Mouse (Mus musculus) forebrain, embryonic 13.5 days (tissue): ENCODE results near the gene Ppp2r5c. TPM values are rescaled to one million over a fixed set of nuclear protein-coding genes. Genes with fewer than 3 reads are reported as not detected.

Source experiments
- ATAC-seq: fragments of 200-750 bp; cut with Nextera tagmentation; 2 replicates; pipeline ENCODE4 v1.8.0; 2017
- H3K27ac ChIP-seq: fragments of 300-500 bp; sonication (generic); 2 replicates; pipeline ENCODE4 v1.5.1; 2015; ENCODE audit warnings: inconsistent platforms, mild to moderate bottlenecking, moderate library complexity
- H3K27me3 ChIP-seq: fragments of 300-500 bp; sonication (generic); 2 replicates; pipeline ENCODE4 v1.6.1; 2015; ENCODE audit warnings: mild to moderate bottlenecking, inconsistent platforms
- H3K36me3 ChIP-seq: fragments of 300-500 bp; sonication (generic); 2 replicates; pipeline ENCODE4 v1.6.1; 2015; ENCODE audit warnings: mild to moderate bottlenecking, inconsistent platforms; ENCODE audit not compliant: poor library complexity, severe bottlenecking
- H3K4me1 ChIP-seq: fragments of 300-500 bp; sonication (generic); 2 replicates; pipeline ENCODE4 v1.6.1; 2015; ENCODE audit warnings: inconsistent platforms
- H3K4me2 ChIP-seq: fragments of 300-500 bp; sonication (generic); 2 replicates; pipeline ENCODE4 v1.6.1; 2015; ENCODE audit warnings: inconsistent platforms, mild to moderate bottlenecking, moderate library complexity
- H3K4me3 ChIP-seq: fragments of 300-500 bp; sonication (generic); 2 replicates; pipeline ENCODE4 v1.5.1; 2015; ENCODE audit warnings: mild to moderate bottlenecking, inconsistent platforms
- H3K9ac ChIP-seq: fragments of 300-500 bp; sonication (generic); 2 replicates; pipeline ENCODE4 v1.6.1; 2015; ENCODE audit warnings: mild to moderate bottlenecking, inconsistent platforms
- H3K9me3 ChIP-seq: fragments of 300-500 bp; sonication (generic); replicated peaks from 2 replicates; pipeline ENCODE4 v1.6.1; 2016; ENCODE audit warnings: inconsistent platforms
- WGBS: fragments of 180-500 bp; shearing (Covaris S2); methylation state at CpG from one replicate; pipeline ENCODE4 v1.1.7; 2015; 5-methylcytosine and 5-hydroxymethylcytosine counted together
- polyA plus RNA-seq: library from polyadenylated mRNA; unstranded; fragments of >200 nt; fragmentation: Nextera tagmentation; extraction: Ambion mirVana; gene quantifications from 2 replicates; pipeline ENCODE4 v1.2.1, GENCODE M21; 2015

The Ppp2r5c gene
- polyA plus RNA-seq, 1 experiment from 2014 or later: 138 TPM

DNA sequence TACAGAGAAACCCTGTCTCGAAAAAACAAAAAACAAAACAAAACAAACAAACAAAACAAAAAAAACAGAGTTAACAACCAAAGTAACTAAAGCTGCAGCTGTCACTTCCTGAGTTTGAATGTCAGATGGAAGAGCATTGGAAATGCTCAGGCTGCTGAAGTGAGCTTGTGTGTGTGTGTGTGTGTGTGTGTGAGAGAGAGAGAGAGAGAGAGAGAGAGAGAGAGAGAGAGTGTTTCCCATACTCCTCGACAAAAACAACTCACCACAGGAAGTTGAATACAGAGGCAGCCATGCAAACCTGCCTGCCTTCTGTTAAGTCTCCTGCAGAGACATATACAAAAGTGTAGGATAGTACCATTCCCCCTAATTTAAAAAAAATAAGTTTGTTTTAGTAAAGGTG is 47.9 kb downstream of the Ppp2r5c start:
- Histone ChIP-seq H3K36me3 (peaks cover 8% of the 10 kb centered on the region; the same call in 1 of the 2 replicates), H3K4me1 (peaks cover 15% of the 10 kb centered on the region), H3K4me2 (no peak overlapping the region), H3K9ac (no peak overlapping the region), H3K4me3 (no peak overlapping the region), H3K27ac (no peak overlapping the region), H3K9me3 (no peaks in the 10 kb centered on the region), H3K27me3 (no peaks in the 10 kb centered on the region)
- 75% methylated on average over 2 of the region's 2 CpGs for WGBS
- no peak for ATAC-seq

DNA sequence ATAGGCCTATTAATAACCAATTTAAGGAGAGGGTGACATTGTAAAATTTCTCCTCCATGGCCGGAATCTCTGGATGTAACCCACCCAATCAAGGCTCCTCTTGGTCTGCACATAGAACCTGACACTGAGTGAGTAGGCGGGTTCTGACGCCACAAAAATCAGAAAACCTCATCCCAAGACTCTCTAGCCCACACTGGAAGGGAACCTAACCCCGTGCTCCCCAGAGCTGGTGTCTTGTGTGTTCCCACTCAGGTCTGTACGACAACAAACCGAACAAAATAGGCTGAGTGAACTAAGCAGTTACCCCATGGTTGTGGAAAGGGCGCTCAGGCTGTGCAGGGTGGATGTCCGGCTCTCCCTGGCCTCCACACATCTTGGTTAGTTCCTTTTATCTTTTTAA is 48.3 kb downstream of the Ppp2r5c start:
- H3K4me3 ChIP-seq: no peak overlapping the region
- 0 out of 2 replicates have a peak, but pooled peaks cover 4% of the 10 kb centered on the region for H3K36me3 ChIP-seq
- 96% methylated on average over 8 of the region's 8 CpGs for WGBS
- H3K4me1 ChIP-seq: peaks cover 15% of the 10 kb centered on the region
- H3K4me2 ChIP-seq: no peak overlapping the region
- ATAC-seq: no peak
- no peak overlapping the region for H3K9ac ChIP-seq
- no peaks in the 10 kb centered on the region for H3K9me3 ChIP-seq
- H3K27ac ChIP-seq: no peak overlapping the region
- no peaks in the 10 kb centered on the region for H3K27me3 ChIP-seq

DNA sequence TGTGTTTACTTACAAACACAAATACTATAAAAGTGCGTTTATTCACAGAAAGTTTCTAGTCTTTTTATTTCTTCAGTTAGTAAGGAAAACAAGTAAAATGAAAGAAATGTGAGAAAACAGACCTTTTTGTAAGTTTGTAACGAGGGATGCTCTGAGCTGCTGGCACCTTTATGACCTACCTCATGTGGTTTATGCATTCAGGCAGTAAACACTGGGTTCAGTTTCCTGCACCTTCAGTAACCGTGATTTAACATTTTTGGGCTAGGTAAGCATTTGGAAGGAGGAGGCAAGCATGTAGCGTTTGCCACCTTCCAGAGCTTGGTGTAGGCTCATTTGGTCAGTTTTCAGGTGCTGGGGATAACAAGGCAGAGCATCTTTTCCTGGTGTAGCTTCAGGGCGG is 49.1 kb downstream of the Ppp2r5c start:
- Histone ChIP-seq H3K36me3 (no peaks in the 10 kb centered on the region), H3K4me2 (no peak overlapping the region), H3K4me1 (peaks cover 15% of the 10 kb centered on the region), H3K4me3 (no peak overlapping the region), H3K27me3 (no peaks in the 10 kb centered on the region), H3K9me3 (no peaks in the 10 kb centered on the region), H3K27ac (no peak overlapping the region), H3K9ac (no peak overlapping the region)
- ATAC-seq: no peak
- WGBS: 91% methylated on average over 5 of the region's 5 CpGs

DNA sequence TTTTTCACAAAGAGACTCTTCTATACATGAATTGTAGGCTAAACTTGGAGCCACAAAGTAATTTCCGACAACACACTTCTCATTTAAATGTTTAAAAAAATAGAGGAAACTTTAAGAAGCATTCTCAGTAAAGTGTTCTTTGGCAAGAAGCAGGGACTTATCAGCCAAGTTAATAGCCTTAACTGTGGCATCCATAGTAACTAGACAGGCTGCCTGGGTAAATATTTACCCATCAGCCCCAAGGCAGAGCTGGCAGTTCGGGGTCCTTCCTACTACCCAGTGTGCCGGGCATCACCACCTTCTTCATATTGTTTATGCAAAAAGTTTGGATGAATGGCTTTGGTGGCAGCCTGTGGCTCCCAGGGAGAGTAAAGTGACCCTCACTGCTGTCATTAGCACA is 50.1 kb downstream of the Ppp2r5c start:
- Histone ChIP-seq H3K4me3 (no peak overlapping the region), H3K4me1 (peaks cover 15% of the 10 kb centered on the region), H3K9me3 (no peaks in the 10 kb centered on the region), H3K9ac (no peak overlapping the region), H3K27me3 (no peaks in the 10 kb centered on the region), H3K27ac (no peak overlapping the region), H3K4me2 (no peak overlapping the region), H3K36me3 (no peaks in the 10 kb centered on the region)
- 85% methylated on average over 3 of the region's 3 CpGs for WGBS
- no peak for ATAC-seq

DNA sequence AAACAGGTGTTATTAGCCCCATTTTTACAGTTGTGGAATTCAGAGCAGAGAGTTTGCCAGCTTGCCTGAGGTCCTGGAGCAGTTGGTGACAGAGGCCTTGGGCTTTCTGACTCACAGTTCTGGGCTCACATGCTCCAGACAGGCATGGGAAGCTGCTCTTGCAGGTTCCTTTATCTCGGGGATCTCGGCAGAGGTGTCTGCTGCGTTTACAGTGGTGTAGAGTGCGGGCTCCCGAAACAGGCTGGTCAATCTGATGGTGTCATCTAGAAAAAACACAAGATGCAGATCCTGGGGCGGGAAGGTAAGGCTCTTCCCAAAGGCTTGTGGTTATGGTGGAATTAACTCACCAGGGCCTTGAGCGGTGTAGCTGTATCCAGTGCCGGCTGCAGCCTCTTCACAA is 50.6 kb downstream of the Ppp2r5c start:
- H3K4me2 ChIP-seq: no peak overlapping the region
- no peaks in the 10 kb centered on the region for H3K9me3 ChIP-seq
- no peaks in the 10 kb centered on the region for H3K27me3 ChIP-seq
- WGBS: 92% methylated on average over 8 of the region's 8 CpGs
- H3K4me3 ChIP-seq: no peak overlapping the region
- H3K36me3 ChIP-seq: no peaks in the 10 kb centered on the region
- no peak overlapping the region for H3K9ac ChIP-seq
- H3K27ac ChIP-seq: no peak overlapping the region
- H3K4me1 ChIP-seq: peaks cover 15% of the 10 kb centered on the region
- ATAC-seq: no peak

DNA sequence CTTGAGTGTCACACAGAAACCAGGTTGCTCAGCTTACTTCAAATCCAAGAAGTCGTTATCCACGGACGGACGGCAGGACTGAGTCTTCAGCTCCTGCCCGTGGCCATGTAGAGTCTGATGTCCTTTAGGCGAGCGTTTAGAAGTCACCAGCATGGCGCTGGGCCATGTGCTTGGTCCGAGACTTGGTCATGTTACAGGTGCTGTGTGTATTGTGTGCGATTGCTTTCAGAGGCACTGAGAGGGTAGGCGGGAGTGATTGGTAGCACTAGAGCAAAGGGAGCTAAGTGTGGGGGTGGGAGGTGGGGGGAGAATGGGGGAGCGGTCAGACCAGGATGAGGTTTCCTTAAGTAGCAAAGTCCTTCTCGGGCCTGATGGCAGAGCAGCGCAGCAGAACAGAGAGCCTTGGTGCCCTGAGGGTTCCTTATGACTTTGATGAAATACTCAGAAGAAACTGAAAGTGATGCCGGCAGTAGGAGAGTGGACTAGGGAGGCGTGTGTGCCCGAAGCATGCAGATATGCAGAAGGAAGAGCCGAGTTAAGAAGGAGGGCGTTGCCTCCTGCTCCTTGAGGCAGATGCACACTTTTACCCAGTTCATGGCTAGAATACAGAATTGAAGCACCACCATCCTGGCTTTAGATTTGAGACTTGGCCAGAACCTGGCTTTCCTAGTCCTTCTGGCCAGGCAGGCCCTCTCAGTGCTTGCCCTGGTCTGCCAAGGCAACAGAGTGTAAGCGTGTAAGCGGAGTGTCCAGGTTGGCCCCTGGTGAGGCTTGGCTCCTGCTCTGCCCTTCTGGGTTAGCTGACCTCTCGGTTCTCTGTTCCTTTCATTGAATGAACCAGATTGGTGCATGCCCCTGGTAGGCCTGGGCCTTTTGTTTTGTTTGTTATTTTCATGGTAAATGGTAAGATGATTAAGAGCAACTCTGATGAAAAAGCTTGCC is 51.6 kb downstream of the Ppp2r5c start:
- Histone ChIP-seq H3K36me3 (no peaks in the 10 kb centered on the region), H3K9ac (no peak overlapping the region), H3K4me2 (no peak overlapping the region), H3K4me1 (peaks cover 17% of the 10 kb centered on the region), H3K27me3 (no peaks in the 10 kb centered on the region), H3K4me3 (no peak overlapping the region), H3K27ac (no peak overlapping the region), H3K9me3 (no peaks in the 10 kb centered on the region)
- WGBS: 85% methylated on average over 22 of the region's 22 CpGs
- ATAC-seq: no peak

DNA sequence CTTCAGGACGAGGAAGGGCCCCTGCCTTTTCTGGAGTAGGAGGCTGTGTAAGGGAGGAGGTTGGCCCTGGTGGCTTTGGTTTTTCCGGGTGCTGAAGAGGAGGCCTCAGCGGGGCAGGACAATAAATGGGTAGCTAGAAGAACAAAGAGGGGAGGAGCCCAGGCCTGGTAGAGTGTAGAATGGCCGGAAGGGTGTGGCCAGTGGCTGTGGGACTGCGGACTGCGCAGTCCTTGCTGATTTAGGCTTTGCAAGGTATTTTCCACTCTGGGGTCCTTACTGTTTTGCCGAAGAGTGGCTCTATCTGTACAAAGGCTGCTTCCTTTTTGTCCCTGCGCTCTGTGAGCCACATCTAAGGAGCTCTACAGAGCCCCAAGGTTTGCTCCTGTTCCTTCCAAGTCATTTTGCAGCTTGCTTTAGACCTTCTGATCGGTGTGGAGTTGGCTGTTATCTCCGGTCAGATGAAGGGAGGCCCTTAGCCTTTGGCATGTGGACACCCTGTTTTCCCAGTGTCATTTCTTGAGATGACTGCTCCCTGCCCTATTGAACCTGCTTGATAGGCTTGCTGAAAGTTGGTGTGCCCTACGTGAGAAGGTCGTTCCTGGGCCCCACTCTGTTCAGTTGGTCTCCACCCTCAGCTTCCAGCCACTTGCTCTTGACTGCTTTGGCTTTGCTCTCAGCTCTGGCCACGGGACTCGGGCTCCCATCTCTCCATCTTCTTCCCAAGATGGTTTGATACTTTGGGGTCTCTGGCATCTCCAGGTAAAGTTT is 52.5 kb downstream of the Ppp2r5c start:
- Histone ChIP-seq H3K9me3 (no peaks in the 10 kb centered on the region), H3K36me3 (no peaks in the 10 kb centered on the region), H3K9ac (no peak overlapping the region)

DNA sequence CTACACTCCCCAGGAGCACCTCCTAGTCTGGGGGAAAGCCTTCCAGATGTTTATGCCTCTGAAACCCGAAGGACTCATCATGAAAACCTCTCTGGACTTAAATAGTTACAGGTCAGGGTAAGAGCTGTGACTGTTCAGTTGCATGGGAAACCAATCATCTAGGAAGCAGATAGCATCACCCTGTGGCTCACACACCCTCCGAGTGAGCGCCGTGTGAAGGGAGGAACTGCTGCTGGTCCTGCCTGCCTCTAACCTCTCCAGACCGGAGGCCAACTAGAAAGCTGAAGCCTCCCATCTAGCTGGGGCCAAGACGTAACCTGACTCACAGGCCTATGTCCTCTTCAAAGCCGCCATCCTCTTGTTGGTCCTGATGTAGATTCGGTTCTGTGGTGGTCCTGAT is 53.2 kb downstream of the Ppp2r5c start:
- Histone ChIP-seq H3K9me3 (no peaks in the 10 kb centered on the region), H3K4me1 (peaks cover 28% of the 10 kb centered on the region), H3K9ac (no peak overlapping the region), H3K4me2 (no peak overlapping the region), H3K27me3 (no peaks in the 10 kb centered on the region), H3K4me3 (no peak overlapping the region), H3K36me3 (no peaks in the 10 kb centered on the region), H3K27ac (no peak overlapping the region)
- no peak for ATAC-seq
- 92% methylated on average over 8 of the region's 8 CpGs for WGBS

More for the DNA sequence above, 52.5 kb downstream of the Ppp2r5c start:
- H3K4me3 ChIP-seq: no peak overlapping the region
- H3K27me3 ChIP-seq: no peaks in the 10 kb centered on the region
- 69% methylated on average over 14 of the region's 14 CpGs for WGBS
- H3K4me2 ChIP-seq: no peak overlapping the region
- peak overlapping the region; percentile 14; the same call in 1 of the 2 replicates for H3K27ac ChIP-seq
- H3K4me1 ChIP-seq: peaks cover 23% of the 10 kb centered on the region
- no peak for ATAC-seq

DNA sequence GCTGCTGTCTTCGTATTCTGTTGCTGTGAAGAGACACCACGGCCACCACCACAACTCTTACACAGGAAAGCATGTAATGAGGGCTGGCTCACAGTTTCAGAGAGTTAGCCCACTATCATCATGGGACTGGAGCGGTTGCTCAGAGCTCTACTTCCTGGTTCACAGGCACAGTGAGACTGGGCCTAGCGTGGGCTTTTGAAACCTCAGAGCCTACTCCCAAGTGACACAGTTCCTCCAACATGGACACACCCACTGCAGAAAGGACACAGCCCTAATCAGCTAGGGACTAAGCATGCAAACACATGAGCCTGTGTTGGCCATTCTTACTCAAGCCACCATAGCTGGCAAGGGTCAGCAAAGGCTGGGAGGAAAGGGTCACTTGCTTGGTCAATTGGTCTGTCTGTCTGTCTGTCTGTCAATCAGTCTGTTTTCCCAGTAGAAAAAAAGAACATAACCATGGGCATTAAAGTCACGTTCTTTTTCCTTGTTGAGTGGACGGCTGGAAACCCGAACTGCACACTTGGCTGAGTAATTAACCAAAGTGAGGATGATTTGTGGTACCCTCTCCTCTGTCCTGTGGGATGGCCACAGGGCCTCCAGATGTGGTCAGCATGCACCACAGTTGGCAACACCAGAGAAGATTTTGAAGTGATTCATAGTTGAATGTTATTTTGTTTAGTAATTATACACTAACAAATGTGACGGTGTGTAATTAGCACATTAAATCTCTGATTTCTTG is 56.7 kb downstream of the Ppp2r5c start:
- Histone ChIP-seq H3K4me1 (peaks cover 26% of the 10 kb centered on the region), H3K9me3 (no peaks in the 10 kb centered on the region), H3K4me3 (no peak overlapping the region), H3K27ac (no peak overlapping the region), H3K4me2 (no peak overlapping the region), H3K27me3 (no peaks in the 10 kb centered on the region), H3K9ac (no peak overlapping the region), H3K36me3 (no peaks in the 10 kb centered on the region)
- ATAC-seq: no peak
- WGBS: 87% methylated on average over 8 of the region's 8 CpGs

DNA sequence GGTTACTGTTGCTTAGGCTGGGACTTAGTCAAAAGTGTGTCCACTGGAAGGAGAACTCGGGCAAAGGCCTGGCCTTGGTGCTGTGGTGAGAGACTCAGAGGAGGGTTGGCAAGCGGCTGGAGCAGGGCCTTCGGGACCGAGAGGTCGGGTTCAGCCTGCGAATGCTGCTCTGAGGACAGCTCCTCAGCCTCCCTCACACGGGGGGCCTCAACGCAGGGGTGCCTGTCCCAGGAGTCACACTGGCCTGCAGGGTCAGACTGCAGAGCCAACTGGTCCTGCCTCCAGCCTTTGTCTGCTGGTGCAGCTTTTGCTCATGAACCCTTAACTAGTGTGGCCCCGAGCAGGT is 57.2 kb downstream of the Ppp2r5c start:
- Histone ChIP-seq H3K9me3 (no peaks in the 10 kb centered on the region), H3K36me3 (no peaks in the 10 kb centered on the region), H3K27me3 (no peaks in the 10 kb centered on the region), H3K9ac (no peak overlapping the region), H3K4me3 (no peak overlapping the region), H3K4me2 (no peak overlapping the region), H3K4me1 (peaks cover 22% of the 10 kb centered on the region), H3K27ac (no peak overlapping the region)
- WGBS: 87% methylated on average over 9 of the region's 9 CpGs
- no peak for ATAC-seq

DNA sequence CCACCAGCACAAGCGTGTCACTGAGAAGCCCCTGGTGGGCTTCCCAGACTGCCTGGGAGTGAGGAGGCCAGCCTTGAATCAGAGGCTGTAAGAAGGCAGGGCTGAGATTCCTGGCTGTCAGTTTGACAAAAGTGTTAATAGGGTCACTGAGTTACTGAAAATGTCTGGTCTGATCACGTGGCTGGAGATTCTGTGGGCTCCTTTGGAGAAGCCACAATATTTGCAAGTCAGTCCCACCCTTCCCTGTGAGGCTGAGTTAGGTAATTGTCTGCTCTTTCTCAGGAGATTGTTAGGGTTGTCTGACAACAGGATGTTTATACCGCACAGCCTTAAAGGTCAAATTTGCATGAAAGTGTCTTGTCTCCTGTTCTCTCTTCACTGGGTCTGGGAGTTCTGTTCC is 57.9 kb downstream of the Ppp2r5c start:
- Histone ChIP-seq H3K36me3 (no peaks in the 10 kb centered on the region), H3K4me1 (peaks cover 26% of the 10 kb centered on the region), H3K9me3 (no peaks in the 10 kb centered on the region), H3K27me3 (no peaks in the 10 kb centered on the region), H3K4me3 (no peak overlapping the region), H3K27ac (no peak overlapping the region), H3K4me2 (no peak overlapping the region), H3K9ac (peak overlapping the region; percentile 30; the same call in 1 of the 2 replicates)
- WGBS: 58% methylated on average over 3 of the region's 3 CpGs
- ATAC-seq: no peak

DNA sequence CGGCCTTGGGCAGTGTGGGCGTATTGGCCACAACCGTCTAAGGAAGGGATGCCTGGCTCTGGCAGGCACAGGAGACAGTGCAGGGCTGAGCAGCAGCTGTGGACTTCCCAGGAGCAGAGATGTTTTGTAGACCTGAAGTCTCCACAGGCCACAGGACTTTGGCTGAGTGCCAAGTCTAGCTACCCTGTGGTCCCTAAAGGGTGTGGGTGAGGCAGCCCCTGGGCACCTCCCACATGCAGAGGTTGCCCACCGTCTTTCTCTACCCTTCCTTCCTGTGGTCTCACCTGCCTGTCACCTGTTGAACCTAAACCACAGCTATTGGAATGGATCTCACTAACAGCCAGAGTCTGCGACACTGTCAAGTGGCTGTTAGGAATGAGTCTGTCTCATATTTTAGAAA is 59.1 kb downstream of the Ppp2r5c start:
- peaks cover 27% of the 10 kb centered on the region for H3K4me1 ChIP-seq
- H3K4me3 ChIP-seq: no peak overlapping the region
- ATAC-seq: no peak
- H3K36me3 ChIP-seq: no peaks in the 10 kb centered on the region
- 81% methylated on average over 5 of the region's 5 CpGs for WGBS
- no peaks in the 10 kb centered on the region for H3K9me3 ChIP-seq
- H3K9ac ChIP-seq: no peak overlapping the region
- H3K4me2 ChIP-seq: no peak overlapping the region
- H3K27me3 ChIP-seq: no peaks in the 10 kb centered on the region
- no peak overlapping the region for H3K27ac ChIP-seq
